Mouse (Mus musculus) ES-Bruce4 (cell line): ENCODE measurements around the gene Cacna2d3.

ENCODE experiments used
- CTCF ChIP-seq: IDR thresholded peaks from one replicate; pipeline ENCODE4 v1.8.1; 2011; ENCODE audit warnings: low read depth, low read length
- POLR2A ChIP-seq: IDR thresholded peaks from one replicate; pipeline ENCODE4 v1.8.1; 2011; ENCODE audit warnings: low read length; ENCODE audit not compliant: insufficient read depth

DNA sequence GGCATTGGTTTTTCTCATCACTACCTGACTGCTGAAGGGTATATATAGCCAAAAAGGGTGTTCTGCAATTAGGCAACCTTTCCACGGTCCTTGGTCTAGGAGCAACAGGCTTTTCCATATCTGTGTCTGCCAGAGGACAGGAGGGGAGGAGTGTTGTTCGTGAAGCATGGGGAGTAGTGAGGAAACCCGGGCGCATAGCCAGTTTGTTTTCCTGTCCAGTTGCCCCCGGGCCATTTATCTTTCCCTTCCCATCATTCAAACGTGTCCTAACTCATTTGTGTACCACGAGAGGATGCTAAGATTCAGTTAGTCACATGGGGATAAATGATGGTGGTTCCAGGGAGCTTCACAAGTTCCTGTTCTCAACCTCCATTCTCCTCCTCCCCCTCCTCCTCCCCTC lies 283.0 kb downstream of the Cacna2d3 start:
- no peak for TF ChIP-seq CTCF
- TF ChIP-seq POLR2A = no peak
